Mouse (Mus musculus): ENCODE measurements at regions not wholly inside any gene's neighbourhood (a gene's known extent, or its start where the extent isn't known, plus 50 kb on each side); places are given as distances from the start of the nearest gene placed in this dataset.
A peak's percentile ranks its signal among the peaks of the same experiment; 100 is the strongest.

DNA sequence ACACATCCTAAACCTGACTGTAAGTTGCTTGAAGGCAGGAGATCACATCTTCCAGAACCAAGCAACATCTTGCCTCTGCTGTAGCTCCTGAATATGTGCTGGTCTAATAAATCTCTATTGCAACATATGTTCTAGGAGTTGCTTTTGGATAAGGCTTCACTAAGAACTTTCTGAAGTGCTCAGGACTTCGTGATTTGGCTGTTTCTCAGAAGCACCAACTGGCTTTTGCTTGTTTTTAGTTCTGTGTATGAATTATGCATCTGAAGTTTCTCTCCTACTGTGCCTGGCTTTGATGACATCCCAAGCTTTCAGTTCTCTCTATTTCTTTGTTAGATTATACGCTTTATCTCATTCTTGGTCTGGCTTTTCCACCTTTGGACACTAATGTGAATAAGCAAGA, 122.2 kb upstream of the Dkk2 start:
- H3K9ac ChIP-seq (ENCODE audit: low read depth, low read length) = no peak overlapping the region
- ATAC-seq (ENCODE audit: low FRiP score) (no peak), DNase-seq (ENCODE audit: low spot score) (no peak)
- 82% methylated on average over 2 of the region's 2 CpGs for WGBS
- no peaks in the 10 kb centered on the region for H3K4me1 ChIP-seq (replicated peaks; ENCODE audit: control insufficient read depth, insufficient read depth, low read length)
- H3K27ac ChIP-seq (ENCODE audit: low read depth, low read length) = no peak overlapping the region
- no peaks in the 10 kb centered on the region for H3K9me3 ChIP-seq (ENCODE audit: control insufficient read depth, low read length)
- H3K4me3 ChIP-seq (ENCODE audit: low read depth, low read length) = no peak overlapping the region
- H3K36me3 ChIP-seq (ENCODE audit: control insufficient read depth, insufficient read depth, low read length) = no peaks in the 10 kb centered on the region
- H3K27me3 ChIP-seq (ENCODE audit: control insufficient read depth, insufficient read depth, low read length) = no peaks in the 10 kb centered on the region
- H3K4me2 ChIP-seq (replicated peaks; ENCODE audit: low read depth, low read length) = no peak overlapping the region

DNA sequence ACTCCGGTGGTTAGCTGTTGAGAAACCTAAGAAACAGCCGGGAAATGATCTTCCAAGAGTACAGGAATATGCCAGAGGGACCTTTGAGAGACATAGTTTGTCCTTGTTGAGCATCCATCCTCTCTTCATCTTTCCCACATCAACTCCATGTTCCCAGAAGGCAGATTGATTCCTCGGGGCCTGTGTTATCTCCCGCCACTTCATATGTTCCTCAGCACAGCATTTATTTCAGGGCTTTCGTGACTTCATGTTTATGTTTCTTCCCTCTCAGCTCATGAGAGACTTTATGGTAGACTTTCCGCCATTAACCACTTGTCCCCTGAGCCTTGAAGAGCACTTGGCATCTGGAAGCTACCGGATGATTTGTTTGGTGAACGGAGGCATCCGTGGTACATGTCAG, 120.1 kb upstream of the Dkk2 start:
- no peak for DNase-seq (ENCODE audit: low spot score)
- Histone ChIP-seq H3K27me3 (ENCODE audit: control insufficient read depth, insufficient read depth, low read length) (no peaks in the 10 kb centered on the region), H3K36me3 (ENCODE audit: control insufficient read depth, insufficient read depth, low read length) (no peaks in the 10 kb centered on the region), H3K4me3 (ENCODE audit: low read depth, low read length) (no peak overlapping the region), H3K4me1 (replicated peaks; ENCODE audit: control insufficient read depth, insufficient read depth, low read length) (no peaks in the 10 kb centered on the region), H3K27ac (ENCODE audit: low read depth, low read length) (no peak overlapping the region), H3K9me3 (ENCODE audit: control insufficient read depth, low read length) (no peaks in the 10 kb centered on the region), H3K9ac (ENCODE audit: low read depth, low read length) (no peak overlapping the region), H3K4me2 (replicated peaks; ENCODE audit: low read depth, low read length) (no peak overlapping the region)
- ATAC-seq (ENCODE audit: low FRiP score) = no peak
- WGBS = 91% methylated on average over 9 of the region's 9 CpGs

DNA sequence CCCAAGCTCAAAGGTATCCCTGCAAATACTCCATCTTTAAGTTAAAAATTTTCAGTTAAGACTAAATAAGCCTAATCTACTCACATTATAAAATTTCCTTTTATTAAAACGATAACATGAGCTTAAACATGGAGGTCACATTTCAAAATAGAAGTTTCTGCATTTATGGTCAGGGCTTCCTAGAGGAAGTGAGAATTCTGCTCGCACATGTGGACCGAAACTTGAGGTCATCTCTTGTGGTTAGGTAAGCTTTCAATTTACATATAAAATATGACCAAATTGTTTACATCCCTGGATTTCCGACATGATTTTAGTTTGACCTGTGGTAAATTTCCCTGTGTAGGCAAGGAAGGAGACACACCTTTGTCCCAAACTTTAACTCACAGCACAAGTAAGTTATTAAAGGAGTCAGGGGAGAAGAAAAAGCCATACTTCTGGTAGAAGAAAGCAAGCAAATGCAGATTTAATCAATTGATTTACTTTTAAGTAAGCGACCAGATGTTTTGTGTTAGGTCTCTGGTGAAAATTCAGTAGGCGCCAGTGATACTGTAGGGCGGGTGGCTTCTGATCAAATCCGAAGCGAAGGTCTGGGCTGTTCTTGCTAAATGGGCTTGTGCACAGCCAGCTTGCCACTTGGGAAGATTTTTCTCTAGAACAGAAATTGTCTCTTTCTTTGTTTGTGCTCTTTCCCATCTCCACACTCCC, 119.5 kb upstream of the Dkk2 start:
- Histone ChIP-seq H3K4me3 (ENCODE audit: low read depth, low read length) (no peak overlapping the region), H3K36me3 (ENCODE audit: control insufficient read depth, insufficient read depth, low read length) (no peaks in the 10 kb centered on the region), H3K27me3 (ENCODE audit: control insufficient read depth, insufficient read depth, low read length) (no peaks in the 10 kb centered on the region), H3K9ac (ENCODE audit: low read depth, low read length) (no peak overlapping the region), H3K4me2 (replicated peaks; ENCODE audit: low read depth, low read length) (no peak overlapping the region), H3K27ac (ENCODE audit: low read depth, low read length) (no peak overlapping the region), H3K4me1 (replicated peaks; ENCODE audit: control insufficient read depth, insufficient read depth, low read length) (no peaks in the 10 kb centered on the region), H3K9me3 (ENCODE audit: control insufficient read depth, low read length) (no peaks in the 10 kb centered on the region)
- WGBS = 88% methylated on average over 9 of the region's 9 CpGs
- DNase-seq (ENCODE audit: low spot score) (no peak), ATAC-seq (ENCODE audit: low FRiP score) (no peak)

DNA sequence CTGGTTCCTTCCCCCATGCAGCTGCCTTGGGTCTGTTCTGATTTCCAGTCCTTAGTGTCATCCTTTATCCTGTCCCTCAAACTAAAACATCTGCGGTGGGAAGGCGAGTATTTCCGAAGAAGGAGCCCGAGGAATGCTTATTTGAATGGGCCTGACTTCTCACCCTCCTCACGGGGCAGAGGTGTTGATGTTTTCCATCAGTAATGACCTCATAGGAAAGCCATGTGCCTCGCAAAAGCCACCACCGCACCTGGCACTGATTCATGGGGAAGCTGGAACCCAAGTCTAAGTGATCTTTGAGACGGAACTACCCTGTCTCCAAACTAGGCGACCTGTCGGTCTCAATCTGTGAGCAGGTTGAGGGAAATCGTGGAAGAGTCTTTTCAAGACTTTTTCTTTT, 117.8 kb upstream of the Dkk2 start:
- ATAC-seq (ENCODE audit: low FRiP score) (no peak), DNase-seq (ENCODE audit: low spot score) (no peak)
- no peaks in the 10 kb centered on the region for H3K27me3 ChIP-seq (ENCODE audit: control insufficient read depth, insufficient read depth, low read length)
- H3K27ac ChIP-seq (ENCODE audit: low read depth, low read length) = no peak overlapping the region
- H3K9ac ChIP-seq (ENCODE audit: low read depth, low read length) = no peak overlapping the region
- no peaks in the 10 kb centered on the region for H3K4me1 ChIP-seq (replicated peaks; ENCODE audit: control insufficient read depth, insufficient read depth, low read length)
- no peaks in the 10 kb centered on the region for H3K36me3 ChIP-seq (ENCODE audit: control insufficient read depth, insufficient read depth, low read length)
- H3K4me3 ChIP-seq (ENCODE audit: low read depth, low read length) = no peak overlapping the region
- 81% methylated on average over 11 of the region's 11 CpGs for WGBS
- no peaks in the 10 kb centered on the region for H3K9me3 ChIP-seq (ENCODE audit: control insufficient read depth, low read length)
- H3K4me2 ChIP-seq (replicated peaks; ENCODE audit: low read depth, low read length) = no peak overlapping the region

DNA sequence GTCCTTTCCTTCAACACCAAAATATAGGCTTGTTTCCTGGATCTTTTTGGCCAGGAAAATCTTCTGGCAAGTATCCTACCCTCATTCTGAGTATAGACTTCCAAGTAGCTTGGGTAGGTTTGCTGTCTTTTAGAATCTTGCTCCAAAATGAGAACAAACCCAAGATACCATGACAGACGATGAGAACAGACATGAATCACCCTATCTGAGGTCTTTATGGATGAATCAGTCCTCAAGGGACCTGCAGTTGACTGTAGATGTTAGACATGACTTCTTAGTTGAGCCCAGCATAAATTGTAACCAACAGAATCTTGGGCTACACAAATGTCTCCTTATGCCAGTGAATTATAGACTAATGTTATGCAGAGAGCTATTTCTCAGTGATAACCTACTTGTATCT, 114.3 kb upstream of the Dkk2 start:
- Histone ChIP-seq H3K27me3 (ENCODE audit: control insufficient read depth, insufficient read depth, low read length) (no peaks in the 10 kb centered on the region), H3K9me3 (ENCODE audit: control insufficient read depth, low read length) (no peaks in the 10 kb centered on the region; the same call in 1 of the 2 replicates), H3K27ac (ENCODE audit: low read depth, low read length) (no peak overlapping the region), H3K36me3 (ENCODE audit: control insufficient read depth, insufficient read depth, low read length) (no peaks in the 10 kb centered on the region), H3K4me3 (ENCODE audit: low read depth, low read length) (no peak overlapping the region), H3K9ac (ENCODE audit: low read depth, low read length) (no peak overlapping the region), H3K4me2 (replicated peaks; ENCODE audit: low read depth, low read length) (no peak overlapping the region), H3K4me1 (replicated peaks; ENCODE audit: control insufficient read depth, insufficient read depth, low read length) (no peaks in the 10 kb centered on the region)
- 82% methylated on average over 1 of the region's 1 CpGs for WGBS
- no peak for ATAC-seq (ENCODE audit: low FRiP score)
- no peak for DNase-seq (ENCODE audit: low spot score)

DNA sequence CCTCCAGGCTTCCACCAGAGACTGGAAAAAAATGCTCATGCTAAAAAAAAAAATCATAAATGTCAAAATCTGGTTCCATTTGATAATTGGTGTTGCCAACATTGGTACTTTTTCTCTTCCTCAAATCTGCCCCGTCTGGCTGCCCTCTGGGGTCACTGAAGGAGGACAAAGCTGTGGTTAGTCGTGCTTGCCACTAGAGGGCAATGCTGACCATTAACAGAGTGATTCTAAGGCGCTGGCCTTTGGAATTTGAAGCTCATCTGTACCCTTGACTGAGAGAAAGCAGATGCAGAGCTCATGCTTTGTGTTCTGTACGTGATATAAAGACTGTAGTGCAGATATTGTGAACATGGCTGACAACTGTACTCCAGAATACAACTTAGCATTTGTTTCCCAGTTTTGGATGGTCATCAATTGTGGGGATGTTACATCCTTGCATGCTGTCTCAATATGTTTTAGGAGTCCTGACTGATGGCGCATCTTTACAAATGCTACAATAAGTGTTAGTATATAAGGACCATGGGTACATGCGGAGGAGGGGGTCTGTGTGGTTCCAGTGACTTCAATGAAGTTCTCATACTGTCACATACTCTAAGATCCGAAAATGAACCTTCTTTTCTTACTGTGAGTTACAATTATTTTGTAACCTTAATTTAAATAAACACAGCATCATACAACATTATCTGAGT, 109.0 kb upstream of the Dkk2 start:
- no peaks in the 10 kb centered on the region; the same call in 1 of the 2 replicates for H3K9me3 ChIP-seq (ENCODE audit: control insufficient read depth, low read length)
- DNase-seq (ENCODE audit: low spot score) (peak; percentile 73), ATAC-seq (ENCODE audit: low FRiP score) (peak; percentile 90)
- no peaks in the 10 kb centered on the region for H3K36me3 ChIP-seq (ENCODE audit: control insufficient read depth, insufficient read depth, low read length)
- no peak overlapping the region for H3K4me3 ChIP-seq (ENCODE audit: low read depth, low read length)
- no peaks in the 10 kb centered on the region for H3K27me3 ChIP-seq (ENCODE audit: control insufficient read depth, insufficient read depth, low read length)
- H3K9ac ChIP-seq (ENCODE audit: low read depth, low read length) = no peak overlapping the region
- H3K27ac ChIP-seq (ENCODE audit: low read depth, low read length) = no peak overlapping the region
- WGBS = 38% methylated on average over 7 of the region's 7 CpGs
- no peak overlapping the region for H3K4me2 ChIP-seq (replicated peaks; ENCODE audit: low read depth, low read length)
- H3K4me1 ChIP-seq (replicated peaks; ENCODE audit: control insufficient read depth, insufficient read depth, low read length) = no peaks in the 10 kb centered on the region

DNA sequence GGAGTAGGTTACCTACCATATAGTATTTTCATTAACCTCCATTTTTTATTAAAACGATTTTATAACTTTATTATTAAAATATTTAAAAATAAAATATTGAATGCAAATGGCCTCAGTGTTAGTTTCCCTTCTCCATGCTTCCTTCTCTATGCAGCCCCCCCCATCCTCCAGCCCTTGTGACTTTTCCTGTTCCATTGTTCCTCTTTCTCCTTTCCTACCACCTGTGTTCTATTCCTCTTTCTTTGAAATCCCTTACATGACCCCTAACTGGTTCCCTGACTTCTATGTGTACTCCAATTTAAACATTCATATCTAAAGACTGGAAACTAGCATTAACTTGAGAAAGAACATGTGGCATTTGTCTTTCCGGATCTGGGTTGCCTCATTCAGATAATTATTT, 101.8 kb upstream of the Dkk2 start:
- no peaks in the 10 kb centered on the region for H3K36me3 ChIP-seq (ENCODE audit: control insufficient read depth, insufficient read depth, low read length)
- H3K4me1 ChIP-seq (replicated peaks; ENCODE audit: control insufficient read depth, insufficient read depth, low read length) = no peaks in the 10 kb centered on the region
- no peak overlapping the region for H3K9ac ChIP-seq (ENCODE audit: low read depth, low read length)
- ATAC-seq (ENCODE audit: low FRiP score) (no peak), DNase-seq (ENCODE audit: low spot score) (no peak)
- no peak overlapping the region for H3K27ac ChIP-seq (ENCODE audit: low read depth, low read length)
- H3K4me2 ChIP-seq (replicated peaks; ENCODE audit: low read depth, low read length) = no peak overlapping the region
- no peaks in the 10 kb centered on the region for H3K9me3 ChIP-seq (ENCODE audit: control insufficient read depth, low read length)
- H3K27me3 ChIP-seq (ENCODE audit: control insufficient read depth, insufficient read depth, low read length) = no peaks in the 10 kb centered on the region
- WGBS = 84% methylated on average over 2 of the region's 2 CpGs
- no peak overlapping the region for H3K4me3 ChIP-seq (ENCODE audit: low read depth, low read length)

DNA sequence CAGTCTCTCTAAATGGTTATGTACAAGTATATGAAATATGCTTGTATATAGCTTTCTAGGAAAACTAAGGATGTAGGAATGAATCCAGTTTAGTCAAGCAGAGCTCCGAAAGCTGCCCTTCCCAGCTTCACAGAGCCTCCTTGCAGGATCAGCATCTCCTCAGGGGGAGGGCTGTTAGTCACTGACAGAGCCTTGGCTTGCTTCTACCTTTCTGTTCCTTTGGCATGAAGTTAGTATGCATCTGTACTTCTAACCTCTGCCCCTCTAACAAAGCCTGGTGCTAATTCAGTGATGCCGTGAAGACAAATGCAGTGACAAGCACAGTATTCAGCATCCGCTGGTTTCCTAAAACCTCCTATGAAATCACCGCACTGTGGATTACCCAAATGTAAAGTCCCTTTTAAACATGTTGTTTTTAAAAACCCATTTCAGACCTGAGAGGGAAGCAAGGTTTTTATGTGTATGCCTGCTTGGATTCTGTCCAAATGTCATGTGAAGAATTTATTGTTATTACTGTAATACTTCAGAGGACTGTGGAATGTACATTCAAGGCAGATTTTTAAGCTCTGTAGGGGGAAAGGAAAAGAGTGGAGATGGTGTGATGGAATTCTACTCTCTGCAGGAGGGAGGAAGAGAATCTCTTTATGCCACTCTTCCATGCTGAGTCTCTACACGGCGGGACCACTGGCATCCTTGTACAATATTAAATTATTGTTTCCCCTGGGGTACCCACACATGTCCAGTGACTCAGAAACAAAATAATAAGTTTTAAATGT, 86.1 kb upstream of the Dkk2 start:
- no peak overlapping the region for H3K9ac ChIP-seq (ENCODE audit: low read depth, low read length)
- DNase-seq (ENCODE audit: low spot score) (no peak), ATAC-seq (ENCODE audit: low FRiP score) (no peak)
- no peak overlapping the region for H3K27ac ChIP-seq (ENCODE audit: low read depth, low read length)
- WGBS = 60% methylated on average over 6 of the region's 6 CpGs
- H3K4me3 ChIP-seq (ENCODE audit: low read depth, low read length) = no peak overlapping the region
- no peak overlapping the region for H3K4me2 ChIP-seq (replicated peaks; ENCODE audit: low read depth, low read length)
- no peaks in the 10 kb centered on the region for H3K4me1 ChIP-seq (replicated peaks; ENCODE audit: control insufficient read depth, insufficient read depth, low read length)
- H3K9me3 ChIP-seq (ENCODE audit: control insufficient read depth, low read length) = no peaks in the 10 kb centered on the region
- no peaks in the 10 kb centered on the region for H3K27me3 ChIP-seq (ENCODE audit: control insufficient read depth, insufficient read depth, low read length)
- H3K36me3 ChIP-seq (ENCODE audit: control insufficient read depth, insufficient read depth, low read length) = no peaks in the 10 kb centered on the region

Data from hindbrain, embryonic 11.5 days (tissue).